Mouse (Mus musculus) cerebellum, adult 9-11 months (tissue): ENCODE measurements at regions not wholly inside any gene's neighbourhood (a gene's known extent, or its start where the extent isn't known, plus 50 kb on each side); places are given as distances from the start of the nearest gene placed in this dataset.
A peak's percentile ranks its signal among the peaks of the same experiment; 100 is the strongest.

Experiments used
- DNase-seq: peaks from one replicate; pipeline ENCODE4 v3.0.0; 2022

- no peak for DNase-seq
Measured at GRCm38 (mm10) chr9:41833408-41833807, 290.7 kb downstream of the Sorl1 start.

- no peak for DNase-seq
Measured at GRCm38 (mm10) chr9:41827356-41827755, 296.7 kb downstream of the Sorl1 start.

GRCm38 (mm10) chr9:41821401-41821800, 302.7 kb downstream of the Sorl1 start:
- no peak for DNase-seq

- DNase-seq = no peak
Measured at GRCm38 (mm10) chr9:41817740-41818461, 306.2 kb downstream of the Sorl1 start.

GRCm38 (mm10) chr9:41815921-41816320, 308.2 kb downstream of the Sorl1 start:
- DNase-seq = no peak

- DNase-seq = no peak
Measured at GRCm38 (mm10) chr9:41809291-41809690, 314.8 kb downstream of the Sorl1 start.

GRCm38 (mm10) chr9:41808791-41809190, 315.3 kb downstream of the Sorl1 start:
- DNase-seq = no peak

- DNase-seq = no peak
Measured at GRCm38 (mm10) chr9:41806289-41806621, 317.8 kb downstream of the Sorl1 start.

- no peak for DNase-seq
Measured at GRCm38 (mm10) chr9:41805491-41806288, 318.4 kb downstream of the Sorl1 start.

- DNase-seq = no peak
Measured at GRCm38 (mm10) chr9:41804711-41805331, 319.3 kb downstream of the Sorl1 start.

- DNase-seq = no peak
Measured at GRCm38 (mm10) chr9:41803680-41804460, 320.2 kb downstream of the Sorl1 start.

GRCm38 (mm10) chr9:41801376-41801775, 322.7 kb downstream of the Sorl1 start:
- no peak for DNase-seq

- DNase-seq = no peak
Measured at GRCm38 (mm10) chr9:41792830-41793213, 331.3 kb downstream of the Sorl1 start.

- no peak for DNase-seq
Measured at GRCm38 (mm10) chr9:41792173-41792829, 331.8 kb downstream of the Sorl1 start.

GRCm38 (mm10) chr9:41791501-41792172, 332.5 kb downstream of the Sorl1 start:
- DNase-seq = peak; percentile 18

- DNase-seq = no peak
Measured at GRCm38 (mm10) chr9:41785131-41785530, 339.0 kb downstream of the Sorl1 start.

GRCm38 (mm10) chr9:41772281-41772902, 351.7 kb downstream of the Sorl1 start:
- no peak for DNase-seq

- no peak for DNase-seq
Measured at GRCm38 (mm10) chr9:41771276-41771675, 352.8 kb downstream of the Sorl1 start.

- no peak for DNase-seq
Measured at GRCm38 (mm10) chr9:41768316-41768715, 355.8 kb downstream of the Sorl1 start.

- DNase-seq = peak; percentile 7
Measured at GRCm38 (mm10) chr9:41766533-41766920, 357.6 kb downstream of the Sorl1 start.

- DNase-seq = no peak
Measured at GRCm38 (mm10) chr9:41765816-41766532, 358.1 kb downstream of the Sorl1 start.
